Mouse (Mus musculus) ES-Bruce4 (cell line): Measurements from ENCODE around the gene Mrpl18.

ENCODE experiments used
- CTCF ChIP-seq: IDR thresholded peaks from one replicate; pipeline ENCODE4 v1.8.1; 2011; ENCODE audit warnings: low read depth, low read length
- EP300 ChIP-seq: IDR thresholded peaks from 2 replicates; pipeline ENCODE4 v1.6.1; 2011; ENCODE audit warnings: low read depth, low read length; ENCODE audit not compliant: insufficient read depth
- POLR2A ChIP-seq: IDR thresholded peaks from one replicate; pipeline ENCODE4 v1.8.1; 2011; ENCODE audit warnings: low read length; ENCODE audit not compliant: insufficient read depth

DNA sequence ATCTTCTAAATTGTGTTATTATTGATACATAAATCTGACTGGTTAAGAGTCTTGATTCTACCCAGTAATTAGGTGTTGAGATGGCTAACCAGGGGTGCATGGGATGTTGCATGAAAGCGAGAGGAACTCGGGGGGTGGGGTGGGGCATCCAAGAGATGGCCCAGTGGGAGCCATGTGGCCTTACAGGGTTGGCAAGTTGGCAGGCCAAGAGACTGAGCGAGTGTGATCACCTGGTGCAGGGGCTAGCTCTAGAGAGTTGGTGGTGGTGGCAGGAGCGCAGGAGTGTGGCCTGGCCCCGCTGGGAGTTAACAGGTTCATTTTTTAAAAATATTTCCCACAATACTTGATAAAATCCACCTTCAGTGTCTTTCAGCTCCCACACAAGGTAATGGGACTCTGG lies 18.5 kb downstream of the Mrpl18 start:
- TF ChIP-seq EP300 (no peak), CTCF (no peak), POLR2A (no peak)
